Mouse (Mus musculus): ENCODE data around the gene Pigk.

DNA sequence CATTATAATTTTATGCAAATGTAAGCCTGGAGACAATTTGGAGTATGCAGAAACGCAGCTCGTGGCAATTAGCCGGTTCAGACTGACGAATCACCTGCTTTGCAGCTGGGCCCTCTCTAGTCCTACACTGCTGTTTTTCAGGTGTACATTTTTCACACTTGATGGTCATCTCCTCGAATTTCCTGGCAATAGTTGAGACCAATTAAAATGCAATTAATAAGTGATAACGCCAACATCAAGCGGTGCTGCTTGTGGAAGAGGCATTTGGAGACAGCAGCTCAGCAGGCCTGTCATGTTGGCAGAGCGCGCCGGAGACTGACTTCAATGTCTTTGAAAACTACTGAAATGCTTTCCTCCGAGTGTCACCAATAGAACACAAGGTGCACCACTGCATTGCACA lies 310.1 kb downstream of the Pigk start:
- TF ChIP-seq TAL1 (conservative IDR thresholded peaks at IDR 0.05; ENCODE audit: low read depth, low read length) (no peak), CTCF (IDR thresholded peaks at IDR 0.05; ENCODE audit: low read depth, low read length) (no peak), GATA1 (IDR thresholded peaks at IDR 0.05; ENCODE audit: borderline replicate concordance, low read length) (no peak), GATA2 (IDR thresholded peaks at IDR 0.05; ENCODE audit: borderline replicate concordance, low read depth, low read length) (no peak)

Data from G1E (cell line).